In genomic region chr2:145990446-145990845, GRCm38 (mm10) we compare ENCODE assay signal across 30 mouse cellular contexts. TPM values are rescaled to one million over a fixed set of nuclear protein-coding genes. Genes with fewer than 3 reads are reported as not detected.
"Had no signal": no experiment of that assay in that cellular context is flagged by ENCODE, and none has a peak within 500 bp of the region (broad histone marks: within the 10 kb centered on the region; RNA-seq: fewer than 3 reads in every experiment).

No protein-coding gene starts in this region.

- H3K9ac ChIP-seq: heart, embryonic 13.5 days; heart, embryonic 15.5 days; hindbrain, embryonic 12.5 days; hindbrain, embryonic 15.5 days; kidney, embryonic 15.5 days; limb, embryonic 13.5 days; limb, embryonic 15.5 days; liver, embryonic 12.5 days; liver, embryonic 14.5 days had no signal

- H3K27me3 ChIP-seq: heart, embryonic 13.5 days; heart, embryonic 15.5 days; hindbrain, embryonic 12.5 days; hindbrain, embryonic 15.5 days; kidney, embryonic 15.5 days; limb, embryonic 13.5 days; limb, embryonic 15.5 days; liver, embryonic 12.5 days had no signal

- H3K36me3 ChIP-seq: heart, embryonic 13.5 days; heart, embryonic 15.5 days; hindbrain, embryonic 10.5 days; hindbrain, embryonic 12.5 days; hindbrain, embryonic 15.5 days; kidney, embryonic 15.5 days; limb, embryonic 13.5 days; limb, embryonic 15.5 days; liver, embryonic 12.5 days had no signal

- H3K4me2 ChIP-seq: heart, embryonic 11.5 days; heart, embryonic 13.5 days; heart, embryonic 15.5 days; hindbrain, embryonic 12.5 days; hindbrain, embryonic 15.5 days; kidney, embryonic 15.5 days; limb, embryonic 13.5 days; limb, embryonic 15.5 days; liver, embryonic 12.5 days had no signal

- ATAC-seq: hindbrain, postnatal 0 days; intestine, embryonic 16.5 days; liver, embryonic 12.5 days had no signal

- DNase-seq: gastrocnemius, adult 2 months; gastrocnemius, postnatal 10 days; gastrocnemius, postnatal 25 days; heart, adult 2 months; heart, postnatal 14 days; heart, postnatal 36 days; kidney, adult 11 months; kidney, adult 2 months; kidney, adult 9 months; kidney, postnatal 14 days; kidney, postnatal 36 days; layer of hippocampus, adult 9-11 months had no signal

- H3K4me3 ChIP-seq: gastrocnemius, adult 2 months; heart, adult 2 months; heart, embryonic 13.5 days; heart, embryonic 15.5 days; hindbrain, embryonic 10.5 days; hindbrain, embryonic 12.5 days; hindbrain, embryonic 15.5 days; kidney, embryonic 15.5 days; left cerebral cortex, adult 2 months; limb, embryonic 13.5 days; limb, embryonic 15.5 days; liver, embryonic 12.5 days had no signal

- H3K9me3 ChIP-seq: heart, embryonic 13.5 days; heart, embryonic 15.5 days; hindbrain, embryonic 10.5 days; hindbrain, embryonic 12.5 days; hindbrain, embryonic 15.5 days; kidney, embryonic 15.5 days; limb, embryonic 13.5 days; limb, embryonic 15.5 days; liver, embryonic 12.5 days had no signal

- H3K4me1 ChIP-seq: heart, embryonic 13.5 days; heart, embryonic 15.5 days; hindbrain, embryonic 15.5 days; kidney, embryonic 15.5 days; limb, embryonic 13.5 days; limb, embryonic 15.5 days; liver, embryonic 12.5 days had no signal

- H3K27ac ChIP-seq: gastrocnemius, adult 2 months; heart, adult 2 months; heart, embryonic 13.5 days; heart, embryonic 15.5 days; hindbrain, embryonic 10.5 days; hindbrain, embryonic 12.5 days; hindbrain, embryonic 15.5 days; hindbrain, postnatal 0 days; kidney, embryonic 15.5 days; kidney, postnatal 0 days; left cerebral cortex, adult 2 months; limb, embryonic 13.5 days; limb, embryonic 15.5 days; liver, embryonic 12.5 days; liver, embryonic 14.5 days had no signal

RNA-seq across cellular contexts. Expression of gene Cfap61, which starts 55.9 kb away (rescaled TPM):
- total RNA-seq: gastrocnemius, adult 2 months; gastrocnemius, postnatal 25 days; gastrocnemius, postnatal 4 days; granulocyte monocyte progenitor cell, adult 5-6 weeks; liver, adult 2 months had no signal
- polyA plus RNA-seq: liver, adult 2 months; liver, embryonic 12.5 days; liver, embryonic 14.5 days had no signal
